Mouse (Mus musculus): ENCODE data around the gene Tppp3. TPM values are rescaled to one million over a fixed set of nuclear protein-coding genes. Genes with fewer than 3 reads are reported as not detected.

Gene Tppp3
- polyA plus RNA-seq, 1 experiment from 2014 or later, result 243 TPM

DNA sequence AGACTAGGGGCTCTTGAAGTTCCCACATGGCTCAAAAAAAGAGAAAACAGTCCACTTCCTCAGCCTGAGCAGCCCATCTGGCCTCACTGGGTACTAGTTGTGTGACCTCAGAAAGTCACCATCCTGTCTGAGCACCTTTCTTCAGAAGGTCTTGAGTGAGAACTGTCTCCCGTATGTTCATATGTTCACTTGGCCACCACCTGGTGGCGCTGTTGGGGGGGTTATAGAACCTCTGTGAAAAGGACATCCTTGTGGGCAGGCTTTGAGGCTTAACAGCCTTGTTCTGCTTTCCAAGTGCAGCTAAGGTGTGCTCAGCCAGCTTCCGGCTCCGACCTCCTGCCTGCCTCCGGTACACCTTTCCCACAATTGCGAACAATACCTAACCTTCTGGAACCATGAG, 10.1 kb upstream of the Tppp3 start:
- no peak for DNase-seq (ENCODE audit: low spot score)
- H3K4me1 ChIP-seq (replicated peaks), result peaks cover 42% of the 10 kb centered on the region
- WGBS, result 73% methylated on average over 6 of the region's 6 CpGs
- H3K4me3 ChIP-seq, result no peak overlapping the region
- peaks cover 7% of the 10 kb centered on the region for H3K36me3 ChIP-seq
- peaks cover 3% of the 10 kb centered on the region; the same call in 1 of the 2 replicates for H3K27me3 ChIP-seq (ENCODE audit: insufficient read depth, poor library complexity, severe bottlenecking)
- H3K27ac ChIP-seq, result peak overlapping the region; percentile 70
- H3K9me3 ChIP-seq, result no peaks in the 10 kb centered on the region

- Histone ChIP-seq H3K4me3 (no peak overlapping the region), H3K27ac (peak overlapping the region; percentile 70), H3K27me3 (ENCODE audit: insufficient read depth, poor library complexity, severe bottlenecking) (peaks cover 8% of the 10 kb centered on the region), H3K9me3 (no peaks in the 10 kb centered on the region), H3K36me3 (peaks cover 12% of the 10 kb centered on the region), H3K4me1 (replicated peaks) (peaks cover 46% of the 10 kb centered on the region)
- no peak for DNase-seq (ENCODE audit: low spot score)
- WGBS, result 28% methylated on average over 2 of the region's 2 CpGs
Measured at GRCm38 (mm10) chr8:105481013-105481412, 9.7 kb upstream of the Tppp3 start.

DNA sequence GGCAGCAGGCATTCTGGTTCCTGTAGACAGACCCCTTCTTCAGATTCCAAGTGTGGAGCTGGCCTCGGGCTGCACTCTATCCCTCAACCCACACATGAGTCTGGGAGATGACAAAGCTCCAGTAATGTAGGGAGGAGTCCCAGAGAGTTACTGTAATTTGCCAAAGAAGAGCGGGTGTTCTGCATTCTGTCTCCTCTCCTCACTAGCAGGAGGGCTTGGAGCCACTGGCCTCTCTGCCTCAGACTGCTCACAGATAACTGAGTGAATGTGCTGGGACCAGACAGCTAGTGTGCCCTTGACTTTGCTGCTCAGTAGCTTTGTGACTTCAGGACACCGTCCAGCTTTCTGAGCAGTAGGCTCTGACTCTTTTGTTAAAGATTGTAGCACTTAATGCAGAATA, 6.5 kb upstream of the Tppp3 start:
- Histone ChIP-seq H3K27ac (no peak overlapping the region), H3K4me1 (replicated peaks) (peaks cover 54% of the 10 kb centered on the region)
- 83% methylated on average over 3 of the region's 3 CpGs for WGBS

DNA sequence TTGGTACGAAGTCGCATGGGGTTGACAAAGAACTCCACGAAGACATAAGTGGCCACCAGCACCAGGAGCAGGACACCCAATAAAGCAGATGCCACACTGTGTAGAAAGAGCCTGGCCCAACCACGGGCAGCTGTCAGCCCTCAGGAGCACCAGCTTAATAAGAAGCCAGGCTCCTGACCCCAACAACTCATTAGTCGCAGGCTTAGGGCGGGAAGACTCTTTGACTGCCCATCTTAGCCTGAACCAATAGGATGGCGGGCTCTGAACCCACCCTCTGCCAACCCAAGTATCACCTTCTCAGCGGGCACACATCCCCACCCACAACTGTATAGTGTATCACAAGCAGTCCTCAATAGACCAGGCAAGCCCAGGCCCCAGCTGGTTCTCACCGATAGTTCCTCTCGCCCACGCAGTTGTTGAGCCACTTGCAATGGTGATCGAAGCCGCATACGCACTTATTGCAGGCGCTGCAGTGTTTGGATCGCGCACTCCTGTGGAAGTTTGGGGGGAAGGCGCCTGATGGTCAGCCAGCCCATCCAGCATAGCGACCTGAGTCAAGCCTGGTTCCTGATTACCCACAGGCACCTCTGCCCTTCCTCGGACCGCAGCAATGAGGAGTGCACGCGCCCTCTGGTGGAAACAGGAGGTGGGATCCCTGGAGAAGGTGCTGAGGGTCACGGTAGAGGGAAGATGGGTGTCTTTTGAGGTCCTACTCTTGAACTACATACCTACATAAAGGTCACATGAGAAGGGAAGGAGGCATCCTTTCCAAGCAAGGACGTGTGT, 5.5 kb upstream of the Tppp3 start:
- 41% methylated on average over 25 of the region's 25 CpGs for WGBS
- DNase-seq (ENCODE audit: low spot score), result peak; percentile 74
- Histone ChIP-seq H3K4me3 (no peak overlapping the region), H3K4me1 (replicated peaks) (peaks cover 64% of the 10 kb centered on the region), H3K36me3 (peaks cover 22% of the 10 kb centered on the region), H3K9me3 (no peaks in the 10 kb centered on the region), H3K27me3 (ENCODE audit: insufficient read depth, poor library complexity, severe bottlenecking) (peaks cover 48% of the 10 kb centered on the region), H3K27ac (peak overlapping the region; percentile 71)

More for the DNA sequence above, 6.5 kb upstream of the Tppp3 start:
- Histone ChIP-seq H3K36me3 (peaks cover 22% of the 10 kb centered on the region), H3K4me3 (no peak overlapping the region), H3K27me3 (ENCODE audit: insufficient read depth, poor library complexity, severe bottlenecking) (peaks cover 38% of the 10 kb centered on the region), H3K9me3 (no peaks in the 10 kb centered on the region)
- DNase-seq (ENCODE audit: low spot score), result no peak

- H3K9me3 ChIP-seq, result no peaks in the 10 kb centered on the region
- peak overlapping the region; percentile 71 for H3K27ac ChIP-seq
- 93% methylated on average over 7 of the region's 7 CpGs for WGBS
- no peak overlapping the region for H3K4me3 ChIP-seq
- peaks cover 22% of the 10 kb centered on the region for H3K36me3 ChIP-seq
- peaks cover 49% of the 10 kb centered on the region for H3K27me3 ChIP-seq (ENCODE audit: insufficient read depth, poor library complexity, severe bottlenecking)
- H3K4me1 ChIP-seq (replicated peaks), result peaks cover 68% of the 10 kb centered on the region
- no peak for DNase-seq (ENCODE audit: low spot score)
Measured at GRCm38 (mm10) chr8:105476161-105476560, 4.8 kb upstream of the Tppp3 start.

DNA sequence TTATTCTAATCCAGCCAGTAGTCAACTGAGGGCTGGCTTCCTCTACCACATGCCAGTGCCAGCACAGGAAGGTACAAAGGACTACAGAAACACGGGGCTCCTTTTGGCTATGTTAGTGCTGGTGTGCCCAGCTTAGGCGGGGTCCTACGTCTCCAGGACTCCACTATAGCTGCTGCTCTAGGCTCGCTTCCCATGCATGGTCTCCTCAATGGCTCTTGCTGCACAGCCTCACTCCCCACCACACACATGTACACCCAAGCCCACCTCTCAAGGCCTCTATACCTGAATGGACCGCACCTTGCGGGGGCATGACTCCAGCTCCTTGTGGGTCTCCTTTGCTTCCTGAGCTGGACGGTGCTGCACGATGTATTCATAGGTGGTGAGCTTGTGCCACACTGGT, 4.4 kb upstream of the Tppp3 start:
- Histone ChIP-seq H3K36me3 (peaks cover 22% of the 10 kb centered on the region), H3K27me3 (ENCODE audit: insufficient read depth, poor library complexity, severe bottlenecking) (peaks cover 49% of the 10 kb centered on the region), H3K4me1 (replicated peaks) (peaks cover 68% of the 10 kb centered on the region), H3K27ac (peak overlapping the region; percentile 71), H3K4me3 (no peak overlapping the region), H3K9me3 (no peaks in the 10 kb centered on the region)
- DNase-seq (ENCODE audit: low spot score), result no peak
- WGBS, result 89% methylated on average over 8 of the region's 8 CpGs

- H3K27ac ChIP-seq, result peak overlapping the region; percentile 71
Measured at GRCm38 (mm10) chr8:105475254-105475653, 3.9 kb upstream of the Tppp3 start.

GRCm38 (mm10) chr8:105474680-105475079, 3.4 kb upstream of the Tppp3 start:
- Histone ChIP-seq H3K4me1 (replicated peaks) (peaks cover 75% of the 10 kb centered on the region), H3K27ac (peak overlapping the region; percentile 71), H3K27me3 (ENCODE audit: insufficient read depth, poor library complexity, severe bottlenecking) (peaks cover 53% of the 10 kb centered on the region), H3K4me3 (peak overlapping the region; percentile 16), H3K36me3 (peaks cover 22% of the 10 kb centered on the region), H3K9me3 (no peaks in the 10 kb centered on the region)
- no peak for DNase-seq (ENCODE audit: low spot score)
- 54% methylated on average over 5 of the region's 5 CpGs for WGBS

More at GRCm38 (mm10) chr8:105475254-105475653, 3.9 kb upstream of the Tppp3 start:
- no peak overlapping the region for H3K4me3 ChIP-seq
- peaks cover 22% of the 10 kb centered on the region for H3K36me3 ChIP-seq
- WGBS, result 36% methylated on average over 4 of the region's 4 CpGs
- H3K9me3 ChIP-seq, result no peaks in the 10 kb centered on the region
- no peak for DNase-seq (ENCODE audit: low spot score)
- H3K4me1 ChIP-seq (replicated peaks), result peaks cover 69% of the 10 kb centered on the region
- peaks cover 49% of the 10 kb centered on the region for H3K27me3 ChIP-seq (ENCODE audit: insufficient read depth, poor library complexity, severe bottlenecking)

- Histone ChIP-seq H3K27ac (peak overlapping the region; percentile 71), H3K27me3 (ENCODE audit: insufficient read depth, poor library complexity, severe bottlenecking) (peaks cover 53% of the 10 kb centered on the region), H3K4me3 (peak overlapping the region; percentile 16), H3K36me3 (peaks cover 22% of the 10 kb centered on the region), H3K9me3 (no peaks in the 10 kb centered on the region), H3K4me1 (replicated peaks) (peaks cover 81% of the 10 kb centered on the region)
- 23% methylated on average over 17 of the region's 17 CpGs for WGBS
- peak; percentile 70 for DNase-seq (ENCODE audit: low spot score)
Measured at GRCm38 (mm10) chr8:105473816-105474606, 2.7 kb upstream of the Tppp3 start.

- Histone ChIP-seq H3K36me3 (peaks cover 23% of the 10 kb centered on the region), H3K9me3 (no peaks in the 10 kb centered on the region), H3K4me1 (replicated peaks) (peaks cover 92% of the 10 kb centered on the region), H3K27ac (peak overlapping the region; percentile 72), H3K27me3 (ENCODE audit: insufficient read depth, poor library complexity, severe bottlenecking) (peaks cover 53% of the 10 kb centered on the region), H3K4me3 (0 out of 2 replicates have a peak overlapping the region, but pooled peaks have one; percentile 0)
- DNase-seq (ENCODE audit: low spot score), result no peak
- 38% methylated on average over 9 of the region's 9 CpGs for WGBS
Measured at GRCm38 (mm10) chr8:105472983-105473382, 1.7 kb upstream of the Tppp3 start.

- Histone ChIP-seq H3K4me3 (0 out of 2 replicates have a peak overlapping the region, but pooled peaks have one; percentile 0), H3K4me1 (replicated peaks) (peaks cover 96% of the 10 kb centered on the region), H3K36me3 (peaks cover 28% of the 10 kb centered on the region), H3K9me3 (no peaks in the 10 kb centered on the region), H3K27ac (peak overlapping the region; percentile 72), H3K27me3 (ENCODE audit: insufficient read depth, poor library complexity, severe bottlenecking) (peaks cover 53% of the 10 kb centered on the region)
- DNase-seq (ENCODE audit: low spot score), result no peak
- 8% methylated on average over 23 of the region's 23 CpGs for WGBS
Measured at GRCm38 (mm10) chr8:105472414-105472932, 1.1 kb upstream of the Tppp3 start.

GRCm38 (mm10) chr8:105470681-105471313, 529 bp downstream of the Tppp3 start:
- Histone ChIP-seq H3K4me3 (peak overlapping the region; percentile 51), H3K27me3 (ENCODE audit: insufficient read depth, poor library complexity, severe bottlenecking) (peaks cover 43% of the 10 kb centered on the region), H3K36me3 (peaks cover 35% of the 10 kb centered on the region), H3K27ac (peak overlapping the region; percentile 90), H3K4me1 (replicated peaks) (peaks cover 92% of the 10 kb centered on the region), H3K9me3 (no peaks in the 10 kb centered on the region)
- 19% methylated on average over 11 of the region's 11 CpGs for WGBS
- no peak for DNase-seq (ENCODE audit: low spot score)
